11 mouse cellular contexts compared by ENCODE assay signal in genomic region chr9:101825626-101826025, GRCm38 (mm10). TPM values are rescaled to one million over a fixed set of nuclear protein-coding genes. Genes with fewer than 3 reads are reported as not detected.
"Had no signal": no experiment of that assay in that cellular context is flagged by ENCODE, and none has a peak within 500 bp of the region (broad histone marks: within the 10 kb centered on the region; RNA-seq: fewer than 3 reads in every experiment).

No protein-coding gene starts in this region.

- DNase-seq: lung, adult 2 months; lung, postnatal 14 days; lung, postnatal 36 days; right cerebral cortex, postnatal 14 days; thymus, adult 2 months; thymus, postnatal 25 days; thymus, postnatal 4 days had no signal

RNA-seq across cellular contexts. Expression of gene 9630041A04Rik, which starts 36.0 kb away (rescaled TPM):
- total RNA-seq: megakaryocyte progenitor cell, adult 5-6 weeks; midbrain, postnatal 0 days; monocyte, adult 5-6 weeks; neutrophil, adult 5-6 weeks had no signal
